ENCODE assay signal across 8 mouse cellular contexts in the genomic region with DNA sequence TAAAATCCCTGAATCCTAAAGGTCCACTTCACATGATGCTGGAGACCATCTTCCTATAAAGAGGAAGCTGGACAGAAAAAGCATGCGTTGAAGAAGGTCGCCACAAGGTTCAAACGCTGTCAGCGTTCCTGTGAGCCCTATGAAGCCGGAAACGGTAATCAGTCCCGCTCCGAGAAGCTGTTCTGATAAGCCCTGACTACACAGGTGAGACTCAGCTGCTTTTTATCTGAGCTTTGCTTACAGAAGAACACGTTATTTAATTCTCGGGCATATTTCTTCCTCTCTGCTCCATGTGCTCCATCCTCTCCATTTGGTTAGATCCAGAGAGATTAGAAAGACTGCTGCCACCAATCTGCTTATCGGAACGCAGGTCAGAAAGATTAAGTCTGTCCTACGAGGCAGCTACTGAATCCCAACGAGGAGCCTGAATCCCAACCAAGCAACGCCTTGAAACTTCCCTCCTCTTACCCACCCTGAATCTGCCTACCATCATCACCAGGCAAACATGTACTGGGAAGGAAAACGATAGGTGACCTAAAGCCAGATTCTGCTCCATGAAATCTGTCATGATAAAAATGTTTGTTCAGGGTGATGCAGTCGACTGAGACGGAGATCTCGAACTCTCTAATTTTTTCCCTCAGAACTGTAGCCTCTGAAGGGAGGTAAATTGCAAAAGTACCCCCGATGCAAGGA. TPM values are rescaled to one million over a fixed set of nuclear protein-coding genes. Genes with fewer than 3 reads are reported as not detected.
DNase-seq lines count a peak whose midpoint lies in the region; ATAC-seq and TF ChIP-seq lines count a peak whose summit lies in the region.

No protein-coding gene starts in this region.

- H3K27ac ChIP-seq in kidney, postnatal 0 days, result no peak overlapping the region

- no peaks in the 10 kb centered on the region for H3K36me3 ChIP-seq in kidney, postnatal 0 days (ENCODE audit: insufficient read depth, low read length)

- TF ChIP-seq CTCF in kidney, postnatal 0 days (IDR thresholded peaks at IDR 0.05; ENCODE audit: low read depth), result no peak

- DNase-seq in kidney, postnatal 0 days (ENCODE audit: low spot score), result no peak
- DNase-seq in kidney, adult 9 months, result no peak
- peak; percentile 14 for DNase-seq in brain, adult 2 months (ENCODE audit: low read depth, low spot score)
- DNase-seq in induced T-regulatory cell, adult 2 months (ENCODE audit: low read depth), result peak; percentile 46
- DNase-seq in naive thymus-derived CD4-positive, alpha-beta T cell, adult 2 months (ENCODE audit: low read depth), result peak; percentile 39
- DNase-seq in cerebellum, postnatal 36 days, result no peak
- DNase-seq in left cerebral cortex, adult 8-10 months (ENCODE audit: low spot score in 2 of 2), result no peak
- DNase-seq in urinary bladder, adult 2 months (ENCODE audit: low spot score), result no peak

- H3K4me2 ChIP-seq in kidney, postnatal 0 days (ENCODE audit: low read length), result peak overlapping the region; percentile 74

- H3K27me3 ChIP-seq in kidney, postnatal 0 days (ENCODE audit: insufficient read depth, low read length), result no peaks in the 10 kb centered on the region

- H3K9me3 ChIP-seq in kidney, postnatal 0 days (replicated peaks; ENCODE audit: low read length), result no peaks in the 10 kb centered on the region

- peak overlapping the region; percentile 48; the same call in 1 of the 2 replicates for H3K9ac ChIP-seq in kidney, postnatal 0 days (ENCODE audit: low read depth, low read length)

- WGBS in kidney, postnatal 0 days, result 38% methylated on average over 20 of the region's 20 CpGs

- no peaks in the 10 kb centered on the region for H3K4me1 ChIP-seq in kidney, postnatal 0 days (replicated peaks; ENCODE audit: insufficient read depth, low read length)

- peak overlapping the region; percentile 41 for H3K4me3 ChIP-seq in kidney, postnatal 0 days (replicated peaks; ENCODE audit: low read depth, low read length)

- no peak for ATAC-seq in kidney, postnatal 0 days (replicated peaks; ENCODE audit: low FRiP score, low read depth)

RNA-seq across cellular contexts. Expression of a gene that starts 0.8 kb away (rescaled TPM):
- polyA plus RNA-seq in kidney, postnatal 0 days (2015; fragmentation: Nextera tagmentation; extraction: Ambion mirVana), result 2.6 and 2.8 TPM in 2 replicates
- total RNA-seq in left cerebral cortex, adult 8-10 months (2022), result 10 to 100 TPM; 23.1 to 25.8 (median 24.3) TPM
- polyA plus RNA-seq in urinary bladder, adult 2 months (2012; rRNA removed), result 6.0 and 7.3 TPM in 2 replicates

RNA-seq across cellular contexts. Expression of a gene that starts 35.8 kb away (rescaled TPM):
- polyA plus RNA-seq in kidney, postnatal 0 days (2015; fragmentation: Nextera tagmentation; extraction: Ambion mirVana), result not detected in 2 replicates
- under 1 TPM in 3 of 4 experiments, not detected in 1; 0.39 to 0.84 (median 0.71) TPM for total RNA-seq in left cerebral cortex, adult 8-10 months (2022)
- polyA plus RNA-seq in urinary bladder, adult 2 months (2012; rRNA removed), result not detected in 2 replicates

RNA-seq across cellular contexts. Expression of a gene that starts 43.5 kb away (rescaled TPM):
- 364 and 419 TPM in 2 replicates for polyA plus RNA-seq in kidney, postnatal 0 days (2015; fragmentation: Nextera tagmentation; extraction: Ambion mirVana)
- 10 to 100 TPM; 63.0 to 86.8 (median 73.0) TPM for total RNA-seq in left cerebral cortex, adult 8-10 months (2022)
- 49.3 and 62.8 TPM in 2 replicates for polyA plus RNA-seq in urinary bladder, adult 2 months (2012; rRNA removed)

Comparison
In these comparisons a context has a peak if more than half of its experiments do, and no peak if none do; other contexts are left out.
1. DNase-seq: peak in brain, adult 2 months (single experiment), induced T-regulatory cell, adult 2 months (single experiment) and naive thymus-derived CD4-positive, alpha-beta T cell, adult 2 months (single experiment); none in kidney, postnatal 0 days (single experiment), kidney, adult 9 months (single experiment), cerebellum, postnatal 36 days (0 of 2), left cerebral cortex, adult 8-10 months (0 of 2) and urinary bladder, adult 2 months (single experiment).